Mouse (Mus musculus): ENCODE data around the gene Fam53b.

DNA sequence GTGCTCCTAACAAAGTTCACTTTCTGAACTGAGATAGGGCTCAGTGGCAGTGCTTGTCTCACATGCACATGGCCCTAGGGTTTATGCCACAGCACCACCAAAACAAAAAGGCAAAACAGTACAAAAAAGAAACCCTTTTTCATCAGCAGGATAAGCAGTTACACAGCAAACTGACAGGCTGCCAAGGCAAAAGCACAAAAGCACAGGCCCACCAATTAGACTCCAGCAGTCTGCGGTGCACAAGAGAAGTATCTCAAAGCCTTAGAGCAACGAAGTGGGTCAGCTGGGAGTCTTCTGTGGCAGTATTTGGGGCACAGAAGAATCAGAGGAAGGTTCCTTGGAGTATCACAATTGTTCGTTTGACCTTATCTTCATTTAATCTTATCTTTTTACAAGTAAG lies 7.0 kb upstream of the Fam53b start:
- TF ChIP-seq EP300 (IDR thresholded peaks at IDR 0.05) (no peak), CTCF (IDR thresholded peaks at IDR 0.05) (no peak)

Measured in lung, postnatal 0 days (tissue).